Comparison of ENCODE assay signal across 10 mouse cellular contexts in the genomic region with DNA sequence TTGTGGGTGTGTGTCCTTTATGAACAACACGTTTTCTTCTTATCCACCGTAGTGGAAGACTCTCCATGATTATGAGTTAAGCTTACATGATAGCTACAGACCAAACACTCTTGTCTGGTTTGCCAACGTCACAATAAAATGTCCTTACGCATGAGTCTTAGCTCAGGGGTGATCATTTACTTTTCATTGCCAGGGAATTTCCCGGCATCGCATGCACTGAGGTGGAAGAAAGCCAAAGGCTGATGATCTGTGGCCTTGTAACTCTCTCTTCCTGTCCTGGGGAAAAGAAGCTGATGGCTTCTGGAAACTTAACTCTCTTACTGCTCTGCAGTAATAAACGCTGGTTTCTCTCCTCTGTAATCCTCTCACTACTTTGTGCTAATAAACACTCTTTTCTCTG. TPM values are rescaled to one million over a fixed set of nuclear protein-coding genes. Genes with fewer than 3 reads are reported as not detected.
DNase-seq lines count a peak whose midpoint lies in the region; ATAC-seq and TF ChIP-seq lines count a peak whose summit lies in the region.
"Had no signal": no experiment of that assay in that cellular context is flagged by ENCODE, and none has a peak within 500 bp of the region (broad histone marks: within the 10 kb centered on the region; RNA-seq: fewer than 3 reads in every experiment).

No protein-coding gene starts in this region.

- 0 out of 2 replicates have a peak, but pooled peaks cover 5% of the 10 kb centered on the region for H3K36me3 ChIP-seq in lung, embryonic 14.5 days (ENCODE audit: insufficient read depth)

- no peaks in the 10 kb centered on the region for H3K9me3 ChIP-seq in lung, embryonic 14.5 days (ENCODE audit: low read depth, low read length)
- H3K9me3 ChIP-seq: liver, embryonic 13.5 days had no signal

- no peak for TF ChIP-seq POLR2A in lung, adult 2 months (IDR thresholded peaks at IDR 0.05; ENCODE audit: borderline replicate concordance, extremely low read depth, low read depth, low read length)

- no peaks in the 10 kb centered on the region for H3K4me1 ChIP-seq in lung, embryonic 14.5 days (ENCODE audit: insufficient read depth)
- no peaks in the 10 kb centered on the region; the same call in 1 of the 2 replicates for H3K4me1 ChIP-seq in lung, adult 2 months (ENCODE audit: control insufficient read depth, insufficient read depth, low read length)

- WGBS in lung, embryonic 14.5 days: 64% methylated on average over 7 of the region's 7 CpGs
- WGBS in lung, adult 2 months: 32% methylated on average over 7 of the region's 7 CpGs

- no peak overlapping the region for H3K9ac ChIP-seq in lung, embryonic 14.5 days
- H3K9ac ChIP-seq: liver, embryonic 13.5 days had no signal

- no peak overlapping the region for H3K4me2 ChIP-seq in lung, embryonic 14.5 days
- H3K4me2 ChIP-seq: liver, embryonic 13.5 days had no signal

- intact Hi-C loops in left cerebral cortex, postnatal 36 days (cut with DNase I): loop anchor here (10.0 kb wide), 3 partner anchors 75 to 155 kb away; no protein-coding TSS in a partner anchor

- H3K27me3 ChIP-seq in lung, embryonic 14.5 days (ENCODE audit: insufficient read depth, low read length): no peaks in the 10 kb centered on the region
- H3K27me3 ChIP-seq: liver, embryonic 13.5 days had no signal

- H3K27ac ChIP-seq in lung, embryonic 14.5 days (ENCODE audit: low read depth): no peak overlapping the region
- H3K27ac ChIP-seq: liver, embryonic 13.5 days had no signal

- H3K4me3 ChIP-seq in lung, embryonic 14.5 days (ENCODE audit: low read depth, low read length): no peak overlapping the region
- no peak overlapping the region for H3K4me3 ChIP-seq in lung, adult 2 months (replicated peaks; ENCODE audit: extremely low read depth, low read depth, low read length)
- H3K4me3 ChIP-seq: liver, embryonic 13.5 days had no signal

- no peak for ATAC-seq in lung, embryonic 14.5 days (ENCODE audit: insufficient read depth)
- ATAC-seq: inflammation-experienced regulatory T-cells, adult 6 months had no signal

- DNase-seq in lung, embryonic 14.5 days: peak; percentile 33
- DNase-seq in lung, adult 2 months: no peak
- DNase-seq in heart, adult 8-10 months (ENCODE audit: low spot score): peak; percentile 61
- DNase-seq in kidney, postnatal 14 days: peak; percentile 75
- DNase-seq in layer of hippocampus, postnatal 36 days: no peak
- DNase-seq in left cerebral cortex, postnatal 36 days (ENCODE audit: low spot score in 2 of 2): no peak
- DNase-seq in right cerebral cortex, postnatal 25 days: no peak
- DNase-seq: liver, embryonic 13.5 days; right cerebral cortex, postnatal 4 days had no signal

- TF ChIP-seq CTCF in lung, embryonic 14.5 days (IDR thresholded peaks at IDR 0.05; ENCODE audit: low read depth): no peak
- TF ChIP-seq CTCF in lung, adult 2 months (IDR thresholded peaks at IDR 0.05; ENCODE audit: insufficient read depth, low read length): no peak

RNA-seq across cellular contexts. Expression of gene Clasp2, which starts 8.1 kb away (rescaled TPM):
- polyA plus RNA-seq in lung, embryonic 14.5 days (2014; fragmentation: Nextera tagmentation; extraction: Ambion mirVana): 30.2 and 34.2 TPM in 2 replicates
- polyA plus RNA-seq in lung, adult 2 months (2012; rRNA removed): 10.9 and 14.8 TPM in 2 replicates
- 10 to 100 TPM; 53.8 to 62.5 (median 58.9) TPM for total RNA-seq in heart, adult 8-10 months (2022)
- 100 to 1,000 TPM; 211 to 212 TPM for total RNA-seq in layer of hippocampus, postnatal 36 days (2021)
- total RNA-seq in left cerebral cortex, postnatal 36 days (2021): 100 to 1,000 TPM; 226 to 229 TPM

RNA-seq across cellular contexts. Expression of gene Pdcd6ip, which starts 41.3 kb away (rescaled TPM):
- 77.0 and 80.0 TPM in 2 replicates for polyA plus RNA-seq in lung, embryonic 14.5 days (2014; fragmentation: Nextera tagmentation; extraction: Ambion mirVana)
- 90.6 and 120 TPM in 2 replicates for polyA plus RNA-seq in lung, adult 2 months (2012; rRNA removed)
- 10 to 100 TPM; 60.2 to 63.5 (median 61.6) TPM for total RNA-seq in heart, adult 8-10 months (2022)
- 10 to 100 TPM; 65.3 to 68.0 TPM for total RNA-seq in layer of hippocampus, postnatal 36 days (2021)
- 10 to 100 TPM; 56.3 to 76.6 TPM for total RNA-seq in left cerebral cortex, postnatal 36 days (2021)

Comparison
In these comparisons a context has a peak if more than half of its experiments do, and no peak if none do; other contexts are left out.
1. DNase-seq: peak in lung, embryonic 14.5 days (single experiment), heart, adult 8-10 months (single experiment) and kidney, postnatal 14 days (single experiment); none in lung, adult 2 months (single experiment), layer of hippocampus, postnatal 36 days (0 of 2), left cerebral cortex, postnatal 36 days (0 of 2) and right cerebral cortex, postnatal 25 days (single experiment).